Mouse (Mus musculus): ENCODE data around the gene Afap1.
A peak's percentile ranks its signal among the peaks of the same experiment; 100 is the strongest.

Gene Afap1

GRCm38 (mm10) chr5:35938249-35939223, 45.4 kb downstream of the Afap1 start:
- DNase-seq: no peak

GRCm38 (mm10) chr5:35939958-35940357, 46.8 kb downstream of the Afap1 start:
- DNase-seq: no peak

DNA sequence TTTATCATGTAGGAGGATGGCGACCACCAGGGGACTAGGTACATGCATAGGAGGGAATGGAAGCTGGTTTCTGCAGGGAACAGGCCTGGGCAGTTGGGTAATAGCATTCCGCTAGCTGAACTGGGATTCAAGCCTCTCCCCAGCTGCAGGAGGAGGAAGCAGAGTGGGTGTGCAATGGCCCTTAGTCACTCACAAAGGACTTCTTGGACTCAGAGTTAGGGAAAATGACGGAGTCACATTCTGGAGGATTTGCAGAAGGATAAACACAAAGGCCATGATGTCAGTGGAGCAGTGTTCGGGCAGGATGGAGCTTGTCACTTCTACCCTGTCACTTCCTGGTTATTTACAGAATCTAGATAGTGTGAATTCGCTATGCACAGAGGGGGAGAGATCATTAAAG, 50.4 kb downstream of the Afap1 start:
- DNase-seq: peak in 1 of 2 experiments; percentile 42

- DNase-seq: no peak
Observed at GRCm38 (mm10) chr5:35946841-35947240, 53.7 kb downstream of the Afap1 start.

DNA sequence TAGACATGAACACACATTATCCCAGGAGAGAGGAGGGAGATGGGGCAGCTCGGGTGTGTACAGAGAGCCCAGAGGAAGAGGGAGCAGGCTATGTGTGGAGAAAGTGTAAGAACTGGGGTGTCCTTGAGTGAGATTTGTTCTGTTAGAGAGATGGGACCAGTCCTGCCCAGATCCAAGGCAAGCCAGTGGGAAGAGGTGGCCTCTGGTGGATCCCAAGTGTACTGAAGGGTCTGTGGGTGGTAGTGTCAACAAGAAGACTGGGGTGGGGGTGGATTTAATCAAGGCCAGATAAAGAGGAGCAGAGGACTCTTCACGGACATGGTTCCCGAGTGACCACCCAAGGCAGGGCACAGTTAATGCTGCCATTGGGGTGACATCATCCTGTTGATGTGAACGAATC, 54.3 kb downstream of the Afap1 start:
- no peak for DNase-seq

DNA sequence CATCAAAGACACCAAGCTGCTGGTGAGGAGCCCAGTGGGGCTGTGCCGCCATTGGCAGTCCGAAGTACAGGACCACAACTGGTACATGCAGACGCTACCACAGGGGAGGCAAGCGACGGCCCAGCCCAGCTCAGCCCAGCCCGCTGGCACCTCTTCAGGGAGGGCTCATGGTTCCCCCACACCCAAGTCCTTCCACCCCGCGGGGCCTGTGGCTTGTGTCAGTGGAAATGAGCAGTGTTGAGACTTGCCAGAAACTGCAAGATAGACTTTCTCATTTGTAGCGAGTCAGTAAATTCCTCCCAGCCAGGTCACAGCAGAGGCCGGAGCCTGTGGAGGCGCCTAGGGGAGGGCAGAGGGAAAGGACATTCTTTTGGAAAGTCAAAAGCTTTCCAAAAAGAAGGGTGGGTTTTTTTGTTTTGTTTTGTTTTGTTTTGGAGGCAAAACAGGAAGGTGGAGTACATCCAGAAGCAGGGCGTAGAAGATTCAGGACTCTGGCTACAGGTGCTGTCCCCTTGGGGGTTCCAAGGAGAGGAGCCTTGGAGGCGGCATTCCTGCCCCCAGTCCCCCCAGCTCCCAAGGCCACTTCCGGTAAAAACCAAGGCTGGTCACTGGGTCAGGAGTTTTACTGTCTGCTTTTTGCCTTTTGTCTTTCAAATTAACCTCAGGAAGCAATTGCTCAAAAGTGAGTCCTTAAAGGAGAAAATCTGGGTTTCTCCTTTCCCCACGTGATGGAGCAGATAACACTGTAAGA, 55.3 kb downstream of the Afap1 start:
- peak; percentile 42 to 54 for DNase-seq

- DNase-seq: no peak
Observed at GRCm38 (mm10) chr5:35949061-35949460, 55.9 kb downstream of the Afap1 start.

DNA sequence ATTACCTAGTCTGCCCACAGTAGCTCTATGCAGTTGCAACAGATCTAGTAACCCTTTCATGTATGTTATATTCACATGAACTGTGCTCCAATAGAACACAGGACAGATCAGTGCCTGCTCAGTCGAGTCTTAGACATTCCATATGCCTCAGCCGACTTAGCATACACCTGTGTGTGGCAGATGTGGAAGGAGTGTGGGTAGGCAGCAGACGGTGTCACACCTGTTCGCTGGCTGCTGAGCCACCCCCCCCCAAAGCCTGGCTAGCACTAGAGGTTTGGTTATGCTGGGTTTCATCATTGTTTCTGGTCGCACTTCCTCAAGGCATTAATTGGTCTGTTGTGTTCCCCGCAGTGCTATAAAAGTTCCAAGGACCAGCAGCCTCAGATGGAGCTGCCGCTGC, 57.4 kb downstream of the Afap1 start:
- DNase-seq: no peak

- DNase-seq: no peak
Observed at GRCm38 (mm10) chr5:35954055-35954718, 61.1 kb downstream of the Afap1 start.

GRCm38 (mm10) chr5:35956268-35956667, 63.1 kb downstream of the Afap1 start:
- no peak for DNase-seq

DNA sequence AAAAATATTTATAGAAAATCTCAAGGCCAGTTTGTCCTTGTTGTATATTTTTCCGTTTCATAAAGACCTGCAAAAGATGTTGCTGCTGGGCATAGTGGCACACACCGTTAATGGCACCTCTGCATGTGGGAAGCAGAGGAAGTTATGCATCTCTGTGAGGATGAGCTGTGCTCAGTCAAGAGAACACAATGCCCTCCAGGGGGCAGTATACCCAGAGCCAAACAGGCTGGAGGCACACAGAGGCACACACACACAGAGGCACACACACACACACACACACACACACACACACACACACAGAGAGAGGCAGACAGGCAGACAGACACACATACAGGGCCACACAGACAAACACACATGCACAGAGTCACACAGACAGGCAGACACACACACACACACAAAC, 65.6 kb downstream of the Afap1 start:
- DNase-seq: peak; percentile 34 to 46

GRCm38 (mm10) chr5:35960168-35960567, 67.0 kb downstream of the Afap1 start:
- DNase-seq: no peak

DNA sequence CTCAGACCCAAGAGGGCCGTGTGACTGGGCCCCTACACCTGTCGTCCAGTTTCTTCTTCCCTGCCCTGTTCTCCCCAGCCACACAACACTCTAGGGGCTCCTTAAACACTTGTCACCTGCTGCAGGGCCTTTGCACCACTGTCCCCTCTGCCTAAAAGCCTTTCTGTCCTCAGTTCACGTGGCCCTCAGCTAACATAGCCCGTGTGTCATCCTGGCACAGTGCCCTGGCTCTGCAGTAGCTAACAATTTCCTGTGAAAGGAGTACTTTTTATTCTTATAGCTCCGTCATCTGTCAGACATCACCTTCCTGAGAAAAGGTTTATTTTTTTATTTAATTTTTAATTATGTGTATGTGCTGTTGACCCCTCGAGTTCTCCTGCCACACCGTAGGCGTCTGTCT, 68.2 kb downstream of the Afap1 start:
- peak in 1 of 2 experiments; percentile 26 for DNase-seq

GRCm38 (mm10) chr5:35963635-35964034, 70.5 kb downstream of the Afap1 start:
- no peak for DNase-seq

- no peak for DNase-seq
Observed at GRCm38 (mm10) chr5:35965036-35965435, 71.9 kb downstream of the Afap1 start.

GRCm38 (mm10) chr5:35969857-35970256, 76.7 kb downstream of the Afap1 start:
- DNase-seq: no peak

- peak; percentile 85 to 86 for DNase-seq
Observed at GRCm38 (mm10) chr5:35970380-35971105, 77.4 kb downstream of the Afap1 start.

- peak; percentile 87 to 89 for DNase-seq
Observed at GRCm38 (mm10) chr5:35971841-35972578, 78.9 kb downstream of the Afap1 start.

- no peak for DNase-seq
Observed at GRCm38 (mm10) chr5:35972739-35973138, 79.6 kb downstream of the Afap1 start.

GRCm38 (mm10) chr5:35973800-35974199, 80.7 kb downstream of the Afap1 start:
- DNase-seq: peak; percentile 88 to 92

DNA sequence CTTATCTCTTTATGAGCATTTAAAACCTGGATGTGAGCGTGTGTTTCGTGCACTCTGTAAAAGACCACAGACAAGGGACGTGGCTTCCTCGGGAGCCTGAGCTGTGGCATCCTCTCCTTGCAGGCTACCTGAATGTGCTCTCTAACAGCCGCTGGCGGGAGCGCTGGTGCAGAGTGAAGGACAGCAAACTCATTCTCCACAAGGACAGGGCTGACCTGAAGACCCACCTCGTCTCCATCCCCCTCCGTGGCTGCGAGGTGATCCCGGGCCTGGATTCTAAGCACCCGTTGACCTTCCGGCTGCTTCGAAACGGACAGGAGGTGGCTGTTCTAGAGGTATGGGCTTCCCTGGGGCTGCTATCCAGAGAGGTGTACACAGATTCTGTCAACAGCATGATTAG, 81.1 kb downstream of the Afap1 start:
- peak in 1 of 2 experiments; percentile 29 for DNase-seq

DNA sequence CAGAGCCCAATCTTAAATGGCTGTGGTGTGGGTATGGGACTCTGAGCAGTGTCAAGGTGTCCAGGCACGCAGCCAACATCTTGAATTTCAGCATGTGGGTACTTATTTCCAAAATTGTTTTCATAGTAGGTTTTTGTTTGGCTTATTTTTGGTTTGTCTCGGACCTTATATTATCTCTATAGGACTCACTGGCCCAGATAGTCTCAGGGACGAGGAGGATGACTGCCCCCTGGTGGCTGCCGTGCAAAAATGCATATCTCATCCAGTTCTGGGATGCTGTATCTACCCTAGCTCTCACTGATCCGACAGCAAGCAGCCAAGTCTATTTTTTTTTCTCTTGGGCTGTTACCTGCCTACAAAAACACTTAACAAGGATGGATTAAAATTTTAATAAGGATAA, 82.6 kb downstream of the Afap1 start:
- DNase-seq: peak; percentile 77 to 84

All from kidney, postnatal 4 days (tissue).